Mouse (Mus musculus): ENCODE measurements around the gene Rcvrn.

Rcvrn gene

DNA sequence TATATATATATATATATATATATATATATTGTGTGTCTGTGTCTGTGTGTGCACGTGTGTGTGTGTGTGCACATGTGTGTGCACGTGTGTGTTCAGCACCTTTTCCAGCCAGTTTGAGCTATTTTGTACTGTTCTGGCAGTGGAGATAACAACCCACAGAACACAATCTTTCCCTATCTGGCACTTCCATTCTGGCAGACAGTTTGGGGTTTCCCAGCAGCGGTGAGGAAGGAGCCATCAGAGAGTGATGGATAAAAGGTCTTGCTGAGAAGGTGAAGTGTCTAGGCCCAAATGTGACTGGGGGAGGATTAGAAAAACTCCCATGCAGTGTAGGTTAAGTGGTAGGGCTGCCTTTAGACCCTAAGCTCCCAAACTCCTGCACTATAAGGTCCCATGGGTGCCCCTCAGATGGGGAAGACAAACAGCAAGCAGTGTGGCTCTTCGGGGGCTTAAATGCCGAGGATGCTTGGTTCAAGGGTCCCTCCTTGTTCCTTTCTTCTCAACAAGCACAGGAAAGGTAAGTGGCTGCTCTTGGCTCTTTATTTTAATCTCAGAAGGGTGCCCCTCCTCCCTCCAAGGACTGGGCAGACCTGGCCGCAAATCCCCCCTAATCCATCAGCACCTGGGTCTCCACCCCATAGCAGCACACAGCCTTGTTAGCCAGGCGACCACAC, at the start of gene Rcvrn:
Gene Rcvrn (plus strand): TSS at position 624 of the 674 bp plus-strand sequence.
- no peak for DNase-seq (ENCODE audit: extremely low read depth, insufficient read length, low spot score)

DNA sequence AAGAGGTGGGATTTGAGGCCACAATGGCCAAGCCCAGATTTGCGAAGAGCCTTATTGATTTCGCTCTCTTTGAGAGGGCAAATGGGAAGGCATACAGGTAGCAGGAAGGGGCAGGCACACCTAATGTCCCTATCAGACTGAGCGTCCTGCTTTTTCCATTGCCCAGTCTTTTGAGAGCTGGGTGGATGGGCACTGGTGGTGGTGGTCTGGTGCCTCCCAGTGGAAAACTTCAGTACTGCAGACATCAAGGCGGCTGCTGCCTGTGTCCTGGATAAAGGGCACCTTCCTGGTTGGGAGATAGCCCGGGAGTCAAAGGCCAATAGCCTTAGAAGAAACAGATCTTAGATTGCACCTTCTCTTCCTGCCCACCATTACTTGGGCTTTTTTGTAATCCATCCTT, 47.4 kb upstream of the Rcvrn start:
- DNase-seq (ENCODE audit: extremely low read depth, insufficient read length, low spot score) = no peak

DNA sequence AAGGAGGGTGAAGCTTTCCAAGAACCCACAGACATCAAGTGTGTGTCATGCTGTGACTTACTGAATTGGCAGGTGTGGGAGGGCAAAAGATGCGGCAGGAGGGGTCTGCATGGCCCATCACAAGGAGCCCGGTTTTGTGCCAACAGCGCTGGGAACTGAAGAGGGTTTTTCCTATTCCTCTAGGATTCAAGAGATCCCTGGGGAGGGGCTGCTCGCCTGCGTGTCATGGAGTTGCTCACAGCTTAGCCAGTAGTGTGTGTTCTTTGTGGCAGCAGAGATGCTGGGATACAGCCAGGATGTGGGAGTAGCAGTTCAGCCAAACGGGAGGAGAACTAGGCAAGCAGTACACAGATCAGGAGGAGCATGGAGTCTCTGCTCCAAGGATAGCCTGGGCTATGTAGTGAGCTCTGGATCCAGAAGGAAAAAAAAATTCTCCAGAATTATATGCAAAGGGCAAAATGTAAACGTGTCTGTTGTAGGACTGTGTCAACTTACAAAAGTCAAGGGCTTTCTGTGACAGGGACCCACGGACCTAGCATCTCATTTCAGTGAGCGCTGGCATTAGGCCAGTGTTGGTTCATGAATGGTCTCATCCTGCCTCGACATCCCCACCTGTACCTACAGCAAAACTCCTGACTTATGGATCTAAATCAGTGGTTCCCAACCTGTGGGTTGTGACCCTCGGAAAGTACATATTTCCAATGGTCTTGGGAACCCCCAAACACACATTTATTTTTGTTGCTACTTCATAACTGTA, 46.3 kb upstream of the Rcvrn start:
- no peak for DNase-seq (ENCODE audit: extremely low read depth, insufficient read length, low spot score)

DNA sequence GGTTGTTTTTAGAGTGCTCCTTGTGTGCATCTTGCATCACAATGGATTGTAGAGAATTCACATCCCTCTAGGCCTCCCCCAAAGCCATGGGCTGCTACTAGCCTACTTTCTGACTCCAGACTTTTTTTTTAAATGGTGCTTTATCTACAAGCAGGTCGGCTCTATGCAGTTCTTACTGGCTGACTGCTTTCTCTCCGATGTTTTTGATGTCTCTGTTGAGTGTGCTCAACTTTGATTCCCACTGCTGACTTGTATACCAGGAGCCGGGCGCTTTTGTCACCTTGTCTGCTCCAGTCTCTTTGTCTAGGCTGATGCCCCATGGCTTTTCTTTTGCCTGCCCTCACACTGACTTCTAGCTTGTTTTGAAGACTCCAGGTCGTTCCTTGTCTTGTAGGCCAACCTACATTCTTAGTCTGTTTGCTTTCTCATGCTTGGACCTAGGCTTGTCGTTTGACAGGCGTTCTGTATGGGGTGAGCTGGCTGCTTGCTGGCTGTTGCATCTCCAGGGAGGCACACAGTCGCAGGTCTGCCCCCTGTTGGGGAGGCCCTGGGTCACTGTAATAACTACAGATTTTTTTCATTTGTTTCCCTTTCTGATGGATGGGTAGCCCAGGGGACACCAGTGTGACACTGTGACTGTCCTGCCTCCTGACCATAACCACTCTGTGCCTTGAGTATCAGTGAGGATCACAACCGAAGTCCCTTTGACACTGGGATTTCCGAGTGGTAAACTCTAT, 45.0 kb upstream of the Rcvrn start:
- DNase-seq (ENCODE audit: extremely low read depth, insufficient read length, low spot score) = no peak

DNA sequence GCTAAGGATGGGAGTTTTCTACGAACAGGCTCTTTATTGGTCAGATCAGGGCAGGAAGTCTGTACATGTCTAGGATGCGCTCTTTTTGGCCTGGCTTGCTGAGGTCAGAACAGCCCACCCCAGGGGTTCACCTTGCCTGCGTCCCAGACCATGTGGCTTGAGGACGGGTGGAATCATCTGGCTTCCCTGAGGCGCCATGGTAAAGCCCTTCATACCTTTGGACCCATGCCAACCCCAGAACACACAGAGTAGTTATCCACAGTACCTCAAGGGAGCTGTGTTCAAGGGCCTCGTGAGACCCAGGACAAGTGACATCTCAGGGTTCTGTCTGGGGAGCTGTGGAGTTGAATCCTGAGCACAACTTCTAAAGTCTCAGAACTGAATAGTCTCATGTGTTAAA, 43.4 kb upstream of the Rcvrn start:
- DNase-seq (ENCODE audit: extremely low read depth, insufficient read length, low spot score) = no peak

DNA sequence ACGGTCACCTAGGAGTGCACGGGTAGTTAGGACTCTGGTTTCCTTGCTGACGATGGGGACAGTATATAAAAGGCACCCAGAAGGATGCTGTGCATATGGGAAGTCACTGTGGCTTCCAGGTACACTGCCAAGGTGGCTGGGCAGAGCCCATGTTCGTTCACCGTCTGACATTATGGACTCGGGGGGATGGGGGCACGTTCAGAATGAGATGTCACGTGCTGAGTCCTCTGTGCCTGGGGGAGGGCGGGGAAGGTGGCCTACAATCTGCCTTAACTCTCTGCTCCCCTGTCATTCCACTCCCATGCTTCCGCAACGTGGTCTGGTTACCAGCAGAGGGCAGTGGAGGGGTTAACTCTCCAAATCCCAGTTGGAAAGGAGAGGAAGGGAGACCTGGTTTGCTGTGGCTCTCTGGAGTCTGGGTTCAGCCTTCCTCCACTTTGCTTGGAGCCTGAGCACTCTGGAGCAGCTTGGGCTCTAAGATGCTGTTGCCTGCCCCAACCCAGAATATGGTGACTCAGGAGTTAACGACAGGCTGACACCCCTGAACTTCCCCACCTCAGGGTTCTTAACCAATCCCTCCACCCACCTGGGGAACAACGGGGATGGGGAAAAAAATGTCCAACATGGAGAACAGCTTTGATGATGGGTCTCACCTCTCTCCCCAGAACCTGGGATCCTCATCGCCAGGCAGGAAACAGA, 42.8 kb upstream of the Rcvrn start:
- no peak for DNase-seq (ENCODE audit: extremely low read depth, insufficient read length, low spot score)

DNA sequence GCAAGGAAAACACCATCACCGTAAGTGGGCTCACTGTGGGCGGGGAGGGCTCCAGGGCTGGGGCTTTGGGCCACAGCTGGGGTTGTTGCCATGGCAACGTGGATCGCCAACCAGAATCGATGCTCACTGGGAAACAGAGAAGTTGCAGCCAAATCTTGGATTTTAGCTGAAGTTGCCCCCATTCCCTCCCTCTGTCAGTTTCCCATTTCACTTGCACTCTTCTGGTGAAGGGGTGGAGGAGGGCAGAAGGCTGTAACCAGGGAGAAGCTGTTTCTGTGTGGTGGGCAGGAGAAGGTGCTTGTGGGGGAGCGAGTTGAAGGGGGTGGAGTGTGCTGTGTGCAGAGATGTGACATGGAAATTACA, 42.3 kb upstream of the Rcvrn start:
- no peak for DNase-seq (ENCODE audit: extremely low read depth, insufficient read length, low spot score)

DNA sequence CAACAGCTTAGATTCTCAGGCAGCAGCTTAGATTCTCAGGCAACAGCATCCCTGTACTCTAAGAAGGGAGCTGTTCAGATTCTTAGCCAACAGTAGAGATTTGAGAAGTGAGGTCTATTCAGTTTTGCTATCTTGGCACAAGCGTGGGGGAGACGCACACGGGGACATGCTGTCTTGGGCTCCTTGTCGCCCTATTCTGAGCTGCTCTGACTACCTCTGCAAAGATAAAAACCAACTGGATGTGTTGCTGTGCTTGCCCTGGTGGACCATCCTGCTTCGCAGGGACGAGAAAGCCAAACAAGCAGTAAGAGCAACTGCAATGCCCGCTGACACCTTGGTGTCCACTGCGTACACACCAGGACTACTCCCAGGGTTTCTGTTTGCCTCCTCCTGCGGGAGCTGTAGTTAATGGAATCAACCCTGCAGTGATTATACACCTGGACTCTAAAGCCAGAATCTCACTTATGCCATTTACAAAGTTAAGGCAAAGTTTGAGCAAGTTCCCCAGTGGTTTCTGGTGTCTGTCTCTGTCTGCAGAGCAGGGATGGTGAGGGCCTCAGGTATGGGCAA, 41.5 kb upstream of the Rcvrn start:
- DNase-seq (ENCODE audit: extremely low read depth, insufficient read length, low spot score) = no peak

DNA sequence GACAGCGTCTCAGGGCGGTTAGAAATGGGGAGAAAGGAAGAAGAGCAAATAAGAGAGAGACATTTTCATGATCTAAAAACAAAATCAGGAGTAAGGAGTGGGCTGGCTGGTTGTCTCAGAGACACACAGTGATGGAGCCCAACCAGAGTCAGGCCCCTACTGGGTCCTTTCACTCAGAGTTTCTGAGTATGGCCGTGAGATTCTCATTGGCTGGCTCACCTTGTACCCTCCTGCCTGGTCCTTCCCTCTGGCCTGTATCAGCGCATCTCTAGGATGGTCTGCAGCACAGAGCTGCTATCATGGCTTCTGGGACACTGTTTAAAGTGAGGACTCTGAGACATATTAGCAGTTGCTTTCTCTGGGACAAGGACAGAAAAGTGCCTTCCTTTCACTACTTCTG, 40.6 kb upstream of the Rcvrn start:
- DNase-seq (ENCODE audit: extremely low read depth, insufficient read length, low spot score) = no peak

DNA sequence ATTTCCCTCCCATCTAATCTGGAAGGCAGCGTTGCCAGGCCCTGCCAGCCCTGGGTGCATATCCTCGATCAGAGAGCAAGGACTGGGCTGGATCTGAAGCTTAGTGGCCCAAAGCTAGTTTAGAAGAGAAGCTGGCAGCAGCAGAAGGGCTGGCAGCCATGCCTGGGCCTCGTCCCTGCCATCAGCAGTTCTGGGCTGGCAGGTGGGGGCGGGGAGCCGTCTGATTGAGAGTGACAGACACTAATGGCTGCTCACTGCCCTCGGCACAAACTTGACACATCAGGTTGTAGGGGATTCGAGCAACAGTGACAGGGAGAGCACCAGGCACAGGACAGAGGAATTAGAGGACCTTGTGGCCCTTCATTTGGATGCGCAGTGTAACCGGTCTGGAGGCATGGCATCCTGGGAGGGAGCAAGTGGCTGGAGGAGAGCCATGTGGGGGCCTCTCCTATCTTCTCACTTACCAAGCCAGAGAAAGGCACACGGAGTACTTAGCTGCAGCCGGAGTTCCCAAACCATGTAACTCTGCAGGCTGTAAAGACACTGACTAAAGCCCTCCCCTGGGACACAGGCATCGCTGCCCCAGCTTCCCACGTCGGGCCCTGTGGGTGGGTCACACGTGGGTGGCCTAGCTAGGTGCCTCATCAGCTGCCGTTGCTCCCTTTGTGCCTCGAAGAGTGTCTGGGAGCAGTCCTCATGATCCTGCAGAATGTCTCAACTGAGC, 39.7 kb upstream of the Rcvrn start:
- no peak for DNase-seq (ENCODE audit: extremely low read depth, insufficient read length, low spot score)

DNA sequence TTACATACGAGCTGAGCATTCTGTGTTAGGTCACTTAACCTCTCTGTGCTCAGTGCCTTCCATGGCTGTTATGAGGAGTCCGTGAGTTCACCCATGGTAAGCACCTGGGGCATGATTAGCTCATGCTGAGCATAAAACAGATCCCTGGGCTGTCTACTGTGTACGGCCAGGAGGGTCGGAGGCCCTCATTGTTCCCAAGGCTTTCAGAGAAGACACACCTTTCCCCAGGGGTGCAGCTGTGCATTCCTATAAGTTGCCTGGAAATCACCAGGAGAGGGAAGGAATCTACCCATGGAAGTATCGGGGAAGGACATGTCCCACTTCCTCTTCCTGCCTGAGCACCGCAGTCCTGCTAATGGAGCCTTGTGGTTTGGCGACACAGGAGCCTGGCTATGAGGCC, 38.8 kb upstream of the Rcvrn start:
- no peak for DNase-seq (ENCODE audit: extremely low read depth, insufficient read length, low spot score)

DNA sequence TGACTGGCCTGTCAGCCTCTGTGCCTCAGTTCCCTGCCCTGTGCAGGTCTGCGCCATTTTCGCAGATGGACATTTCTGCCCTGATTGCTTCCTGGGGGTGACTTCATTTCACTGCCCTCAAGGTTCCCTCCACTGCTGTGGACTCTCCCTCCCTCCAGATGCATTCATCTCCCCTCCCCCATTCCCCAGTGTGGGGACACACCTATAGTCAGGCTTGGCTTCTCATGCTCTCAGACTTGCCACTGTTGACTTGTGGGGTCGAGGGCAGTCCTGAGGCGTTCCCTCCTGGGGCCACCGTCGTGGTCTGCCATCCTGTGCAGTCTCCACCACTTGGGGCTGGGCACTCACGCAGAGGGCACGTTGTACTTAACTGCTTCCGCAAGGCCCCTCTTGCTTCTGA, 38.3 kb upstream of the Rcvrn start:
- DNase-seq (ENCODE audit: extremely low read depth, insufficient read length, low spot score) = no peak

DNA sequence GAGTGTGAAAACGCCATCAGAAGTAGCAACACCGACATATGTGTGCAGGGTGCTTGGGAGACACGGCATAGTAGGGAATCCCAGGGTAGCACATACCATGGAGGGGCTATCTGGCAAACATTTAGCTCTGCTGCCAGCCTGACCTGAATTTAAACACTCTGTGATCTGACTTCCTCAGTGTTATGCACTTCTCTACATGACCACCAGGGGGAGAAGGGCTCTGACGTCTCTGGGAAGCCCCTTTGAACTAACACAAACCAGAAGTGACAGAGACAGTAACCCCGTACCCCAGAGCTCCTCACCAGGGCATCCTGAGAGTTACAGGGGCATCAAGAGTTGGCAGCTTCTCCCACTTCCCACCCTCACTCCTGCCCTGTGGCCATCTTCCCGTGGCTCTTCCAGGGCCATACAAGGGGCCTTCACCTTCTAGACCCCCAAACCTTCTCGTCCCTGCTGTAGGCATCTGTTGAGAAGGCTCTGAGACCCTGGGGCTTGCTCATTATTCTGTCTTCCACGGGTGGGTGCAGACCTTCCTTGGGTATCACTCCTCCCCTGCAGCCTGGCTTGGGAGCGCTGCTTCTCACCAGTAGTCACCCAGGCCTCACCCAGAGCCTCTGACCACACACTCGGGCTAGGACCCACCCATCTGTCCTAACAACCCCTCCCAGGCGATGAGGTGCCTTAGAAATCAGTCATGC, 37.3 kb upstream of the Rcvrn start:
- DNase-seq (ENCODE audit: extremely low read depth, insufficient read length, low spot score) = no peak

DNA sequence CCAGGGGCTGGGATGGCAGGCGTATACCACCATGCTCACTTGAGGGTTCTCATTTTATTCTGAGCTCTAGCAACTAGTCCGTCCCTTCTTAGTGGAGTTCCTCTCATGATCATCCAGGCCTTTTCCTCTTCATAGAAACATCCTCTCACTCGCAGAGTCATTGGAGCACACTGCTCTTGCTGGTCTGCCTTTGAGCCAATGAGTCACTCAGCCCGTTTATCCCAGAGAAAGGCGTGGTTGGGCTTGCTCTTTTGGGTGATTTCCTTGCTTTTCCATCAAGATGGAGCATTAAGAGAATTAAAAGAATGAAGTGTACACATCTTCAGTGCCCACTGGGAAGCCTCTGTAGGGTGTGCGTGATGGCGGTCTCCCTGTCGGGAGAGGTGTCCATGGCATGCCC, 33.7 kb upstream of the Rcvrn start:
- DNase-seq (ENCODE audit: extremely low read depth, insufficient read length, low spot score) = no peak

DNA sequence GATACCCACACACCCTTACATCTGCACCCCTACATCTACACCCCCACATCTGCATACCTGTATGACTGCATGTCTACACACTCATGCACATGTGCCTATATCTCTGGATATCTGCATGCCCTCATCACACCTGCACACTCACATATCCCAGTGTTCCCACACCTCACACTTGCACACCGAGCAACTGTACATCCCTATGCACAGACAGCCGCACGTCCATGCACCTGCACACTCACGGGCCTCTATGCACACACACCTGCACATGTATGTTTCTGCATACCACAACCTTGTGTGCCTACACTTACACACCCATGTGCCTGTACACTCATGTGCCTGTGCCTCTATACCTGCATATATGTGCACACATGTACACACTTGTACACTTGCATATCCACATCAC, 31.7 kb upstream of the Rcvrn start:
- DNase-seq (ENCODE audit: extremely low read depth, insufficient read length, low spot score) = no peak

DNA sequence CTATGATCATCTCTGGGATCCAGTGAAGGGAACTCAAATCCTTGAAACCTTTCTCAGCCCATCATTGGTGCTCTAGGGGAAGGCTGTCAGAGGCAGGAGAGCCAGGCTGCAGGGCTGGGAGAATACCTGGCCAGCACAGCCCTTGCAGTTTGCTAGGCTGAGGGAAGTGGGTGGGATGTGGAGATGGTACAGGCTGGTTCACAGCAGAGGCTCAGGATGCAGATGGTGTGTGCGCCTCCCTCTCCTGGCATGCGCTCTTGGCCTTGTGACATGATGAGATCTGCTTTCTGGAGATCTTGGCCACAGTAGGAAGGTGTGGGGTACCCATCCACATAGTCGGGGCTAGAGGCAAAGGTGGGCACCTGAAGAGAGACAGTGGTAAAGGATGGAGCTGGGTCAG, 30.9 kb upstream of the Rcvrn start:
- DNase-seq (ENCODE audit: extremely low read depth, insufficient read length, low spot score) = no peak

DNA sequence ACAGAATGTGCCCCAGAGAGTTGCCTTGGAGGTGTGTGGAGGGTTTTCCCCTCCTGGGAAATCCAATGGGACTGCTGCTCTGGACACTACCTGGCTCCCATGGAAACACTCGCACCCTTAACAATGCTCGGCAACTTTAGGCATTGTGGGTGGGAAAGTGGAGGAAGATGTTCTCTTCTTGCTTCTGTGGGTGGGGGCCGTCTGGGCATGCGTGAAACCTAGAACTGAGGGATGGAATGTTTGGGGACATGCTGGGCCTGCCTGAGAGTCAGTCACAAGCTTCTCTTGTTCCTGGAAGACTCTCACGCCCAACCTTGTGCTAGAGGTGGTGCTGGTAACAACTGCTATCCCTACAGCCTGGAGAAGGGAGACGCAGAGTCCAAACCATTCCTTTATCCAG, 30.2 kb upstream of the Rcvrn start:
- DNase-seq (ENCODE audit: extremely low read depth, insufficient read length, low spot score) = no peak

DNA sequence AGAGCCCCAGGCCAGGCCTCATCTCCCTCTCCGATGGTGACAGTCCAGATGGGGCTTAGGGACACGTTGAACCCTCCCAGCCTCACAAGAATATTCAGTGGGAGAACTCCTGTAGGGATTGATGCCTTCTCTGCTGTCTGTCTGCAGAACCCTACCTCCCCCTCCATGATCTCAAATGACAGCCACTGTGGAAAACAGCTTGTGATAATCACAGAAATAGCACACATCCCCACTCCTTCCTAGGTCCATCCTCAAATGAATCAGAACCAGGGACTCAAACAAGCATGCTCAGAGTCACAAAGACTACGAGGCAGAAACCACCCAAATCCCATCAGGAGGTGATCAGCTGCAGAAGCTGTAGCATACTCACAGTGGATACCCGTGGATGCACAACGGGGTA, 29.0 kb upstream of the Rcvrn start:
- DNase-seq (ENCODE audit: extremely low read depth, insufficient read length, low spot score) = no peak

DNA sequence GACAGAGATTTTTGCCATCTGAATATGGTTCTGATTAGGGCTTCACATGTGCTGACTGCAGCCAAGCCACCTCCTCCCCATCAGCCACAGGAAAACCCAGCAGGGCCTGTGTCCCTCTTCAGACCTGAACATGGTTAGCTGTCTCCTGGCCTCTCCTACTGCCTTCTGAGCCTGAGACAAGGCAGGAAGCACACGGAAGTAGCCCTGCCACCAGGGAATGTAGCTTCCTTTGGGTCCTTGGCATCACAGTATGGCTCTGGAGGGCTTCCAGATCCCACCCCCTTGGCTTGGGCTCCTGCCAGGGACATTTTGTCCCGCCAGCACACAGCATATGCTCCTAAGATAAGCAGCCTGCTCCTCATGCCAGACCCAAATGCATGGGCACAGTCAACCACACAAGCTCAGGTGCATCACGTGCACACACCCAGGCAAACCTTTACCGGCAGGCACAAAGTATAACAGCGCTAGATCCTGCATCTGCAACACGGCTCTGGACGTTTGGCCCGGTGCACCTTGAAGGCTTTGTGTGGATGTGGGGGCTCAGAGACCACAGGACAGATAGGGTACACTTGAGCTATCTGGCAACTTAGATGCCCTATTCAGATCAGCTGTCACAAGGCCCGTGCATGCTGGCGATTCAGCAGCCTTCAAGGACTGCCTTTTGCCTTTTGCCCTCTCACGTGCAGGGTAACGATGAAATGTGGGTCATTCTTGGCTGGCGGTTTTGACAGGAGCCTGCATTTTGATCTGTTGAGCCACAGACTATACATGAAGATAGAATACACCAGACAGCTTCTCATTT, 27.4 kb upstream of the Rcvrn start:
- no peak for DNase-seq (ENCODE audit: extremely low read depth, insufficient read length, low spot score)
